Mouse (Mus musculus) layer of hippocampus, adult 11-12 months (tissue): ENCODE data around the gene Fen1.

Experiments used
- DNase-seq: peaks from one replicate; pipeline ENCODE4 v3.0.0; 2022; ENCODE audit warnings: low spot score

Gene Fen1

DNA sequence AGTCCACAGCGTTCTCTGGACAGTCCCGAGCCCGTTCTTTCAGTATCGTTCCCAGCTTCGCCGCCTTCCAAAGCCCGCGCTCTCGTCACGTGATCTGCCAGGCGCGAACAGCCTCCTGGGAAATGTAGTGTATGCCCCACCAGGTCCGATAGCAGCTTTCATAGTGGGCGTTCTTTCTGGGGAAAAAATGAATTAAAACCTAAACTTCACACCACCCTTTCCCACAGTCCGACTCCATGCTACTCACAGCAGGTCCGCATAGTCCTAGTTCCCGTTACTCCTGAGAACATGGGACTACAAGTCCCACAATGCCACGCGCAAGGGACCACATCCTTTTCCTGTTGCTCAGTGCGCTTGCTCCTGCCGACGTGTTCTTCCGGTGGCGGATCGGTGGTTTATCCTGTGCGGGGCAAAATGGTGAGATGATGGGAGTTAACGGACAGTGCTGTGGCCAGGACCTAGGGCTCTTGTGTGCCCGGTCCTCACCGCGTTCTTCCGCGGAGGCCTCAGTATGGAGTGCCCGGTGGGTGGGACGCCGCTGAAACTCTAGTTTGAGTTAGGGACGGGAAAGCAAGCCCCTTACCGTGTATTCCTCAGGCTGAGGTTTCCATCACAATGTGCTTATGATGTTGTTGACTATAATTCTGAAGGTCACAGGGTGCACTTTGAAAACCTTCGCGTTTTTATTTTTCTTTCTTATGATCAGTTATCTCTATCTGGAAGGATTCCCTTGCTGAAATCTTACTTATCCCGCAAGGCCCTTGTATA, at the start of gene Fen1, which contains the start of gene Tmem258:
Fen1 (minus strand) TSS at position 322 of the 768 bp plus-strand sequence.
Tmem258 (plus strand) TSS at position 167 of the 768 bp plus-strand sequence.
- DNase-seq, result peak; percentile 95

DNA sequence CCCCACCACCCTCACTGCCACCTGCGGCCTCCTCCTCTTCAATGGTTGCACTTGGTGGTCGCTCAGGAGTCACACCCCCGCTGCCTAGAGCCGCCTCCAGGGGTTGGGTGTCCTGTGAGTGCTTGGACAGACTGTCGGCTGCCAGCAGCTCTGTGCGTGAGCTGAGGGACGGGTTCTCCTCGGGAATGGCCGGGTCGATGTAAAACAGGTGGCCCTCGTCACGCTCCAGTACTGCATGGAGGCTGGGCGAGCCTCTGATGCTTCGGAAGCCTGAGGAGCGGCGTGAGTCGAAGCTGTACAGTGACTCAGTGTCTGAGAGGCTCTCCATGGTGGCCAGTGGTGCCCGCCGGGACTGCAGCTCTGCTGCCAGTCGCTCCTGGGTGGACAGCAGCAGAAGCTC, 44.2 kb upstream of the Fen1 start:
- DNase-seq, result no peak

GRCm38 (mm10) chr19:10247165-10247564, 43.2 kb upstream of the Fen1 start:
- DNase-seq, result no peak

DNA sequence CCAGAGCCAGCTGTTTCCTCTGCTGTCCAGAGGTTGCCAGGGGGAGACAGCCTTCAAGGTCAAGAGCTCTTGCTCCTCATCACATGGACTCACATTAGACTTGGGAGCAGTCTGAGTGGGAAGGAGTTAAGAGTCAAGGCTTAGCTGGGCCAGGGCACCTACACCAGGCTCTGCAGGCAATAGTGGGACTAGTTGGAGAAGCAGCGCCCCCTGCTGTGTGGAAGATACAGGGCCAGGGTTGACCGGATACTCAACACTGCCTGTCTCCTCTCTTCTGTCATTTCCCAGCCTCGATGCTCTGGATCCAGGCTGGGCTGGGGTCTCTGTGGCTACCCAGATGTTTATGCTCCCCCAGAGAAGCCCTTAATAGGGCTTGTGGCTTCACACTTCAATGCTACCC, 40.2 kb upstream of the Fen1 start:
- DNase-seq, result peak; percentile 81

- peak; percentile 56 for DNase-seq
These were observed 38.9 kb upstream of the Fen1 start for GRCm38 (mm10) chr19:10242916-10243315.

- peak; percentile 81 for DNase-seq
These were observed 36.8 kb upstream of the Fen1 start, which contains the start of gene Myrf for GRCm38 (mm10) chr19:10240654-10241305. Myrf (minus strand) TSS chr19:10240748.

DNA sequence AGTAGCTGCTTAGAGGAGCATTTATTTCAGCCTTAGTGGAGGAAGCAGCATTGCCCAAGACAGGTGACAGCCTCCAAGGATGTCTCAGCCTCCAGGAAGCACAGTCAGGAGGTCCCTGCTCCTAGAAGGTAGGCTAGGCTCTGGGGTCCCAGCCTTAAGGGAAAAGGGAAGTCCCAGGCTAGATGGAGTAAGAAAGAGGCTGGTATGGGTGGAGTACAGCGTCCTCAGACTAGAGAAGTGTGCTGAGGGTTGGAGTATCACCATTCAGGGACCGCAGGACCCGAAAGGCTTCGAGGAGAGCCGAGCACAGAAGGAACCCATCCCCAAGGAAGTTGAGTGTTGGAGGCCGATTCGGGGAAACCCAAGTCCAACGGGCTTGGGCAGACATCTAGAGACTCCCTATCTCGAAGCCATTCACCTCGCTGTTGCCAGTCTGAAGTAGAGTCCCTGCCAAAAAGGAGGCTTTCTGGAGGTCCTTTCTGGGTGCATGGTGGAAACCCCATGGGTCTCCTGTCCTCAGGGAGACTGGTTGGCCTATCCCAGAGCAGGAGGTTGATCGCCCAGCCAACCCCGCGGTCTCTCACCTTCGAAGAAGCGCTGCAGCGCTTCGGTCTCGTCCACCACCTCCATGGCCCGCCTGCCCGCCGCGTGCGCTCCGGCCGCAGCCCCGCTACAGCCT, 36.1 kb upstream of the Fen1 start:
- DNase-seq, result no peak

DNA sequence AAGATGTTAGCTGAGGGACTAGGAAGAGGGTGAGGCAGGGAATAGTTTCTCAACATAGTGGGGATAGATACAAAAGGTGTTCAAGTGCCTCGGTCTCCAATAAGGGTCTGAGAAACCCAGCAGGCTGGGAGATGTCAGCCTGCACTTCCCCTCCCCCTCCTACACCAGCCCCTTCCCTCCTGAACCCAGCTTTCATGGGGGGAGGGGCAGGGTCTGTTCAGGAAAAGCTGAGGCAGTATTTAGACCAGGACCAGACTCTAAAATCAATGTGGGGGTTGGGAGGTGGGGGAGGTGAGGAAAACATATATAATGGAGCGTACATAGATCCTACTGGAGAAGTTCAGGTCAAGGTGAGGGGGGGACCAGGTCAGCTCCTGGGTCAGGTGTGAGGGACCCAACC, 35.5 kb upstream of the Fen1 start:
- no peak for DNase-seq

DNA sequence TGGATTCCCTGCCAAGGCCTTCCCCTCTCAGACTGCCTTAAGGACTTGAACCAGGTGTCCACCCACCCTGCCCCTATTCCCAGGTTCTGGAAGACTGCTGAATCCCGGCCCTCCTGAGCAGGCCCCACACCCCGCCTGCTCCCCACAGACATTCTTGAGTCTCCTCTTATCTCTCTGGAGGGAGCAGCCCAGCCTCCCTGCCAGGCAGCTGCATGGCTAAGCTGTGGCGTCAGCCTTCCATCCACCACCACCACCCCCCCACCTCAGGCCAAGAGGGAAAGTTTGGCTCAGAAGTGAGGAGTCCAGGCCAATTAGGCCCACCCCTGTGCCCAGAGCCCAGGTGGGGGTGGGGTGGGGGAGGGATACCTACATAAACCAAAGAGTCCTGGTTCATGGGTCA, 34.5 kb upstream of the Fen1 start:
- DNase-seq, result no peak

DNA sequence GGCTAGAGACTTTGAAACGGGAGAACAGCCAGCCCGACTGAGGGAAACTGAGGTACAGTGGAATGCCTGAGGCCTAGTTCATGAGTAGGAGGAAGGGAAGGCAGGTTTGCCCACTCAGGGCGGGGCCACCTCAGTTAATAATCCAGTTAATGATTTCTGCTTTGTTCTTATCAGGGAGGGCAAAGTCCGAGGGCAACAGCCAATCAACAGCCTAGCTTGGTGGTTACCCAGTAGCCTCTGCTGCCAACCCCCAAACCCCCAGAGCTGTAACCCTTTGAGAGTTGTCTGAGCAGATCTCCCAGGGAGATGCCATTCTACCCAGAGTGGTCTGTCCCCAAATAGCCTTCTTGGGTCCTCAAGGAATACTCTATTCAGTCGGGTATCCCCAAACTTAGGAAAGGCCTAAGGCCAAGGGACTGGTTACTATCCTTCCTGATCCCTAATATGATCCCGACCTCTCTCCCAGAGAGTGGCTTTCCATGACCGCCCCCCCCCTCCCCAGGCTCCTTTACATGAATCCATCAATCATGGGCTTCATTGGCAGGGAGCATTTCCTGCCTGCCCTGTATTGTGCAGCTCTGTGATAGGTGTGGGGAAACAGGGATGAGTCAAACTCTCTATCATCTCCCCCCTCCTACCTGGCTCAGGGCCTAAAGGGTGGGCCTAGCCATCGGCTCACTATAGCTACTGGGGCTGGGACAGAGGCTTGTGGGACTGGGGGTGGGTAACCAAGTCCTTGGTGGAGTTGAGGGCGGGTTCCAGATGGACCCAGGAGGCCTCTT, 32.0 kb upstream of the Fen1 start:
- DNase-seq, result no peak

GRCm38 (mm10) chr19:10232327-10233017, 28.5 kb upstream of the Fen1 start:
- DNase-seq, result peak; percentile 68

- DNase-seq, result no peak
These were observed 27.9 kb upstream of the Fen1 start for GRCm38 (mm10) chr19:10231871-10232270.

- DNase-seq, result no peak
These were observed 27.0 kb upstream of the Fen1 start for GRCm38 (mm10) chr19:10231016-10231415.

GRCm38 (mm10) chr19:10225767-10226166, 21.8 kb upstream of the Fen1 start:
- DNase-seq, result no peak

GRCm38 (mm10) chr19:10224637-10225453, 20.9 kb upstream of the Fen1 start:
- no peak for DNase-seq

DNA sequence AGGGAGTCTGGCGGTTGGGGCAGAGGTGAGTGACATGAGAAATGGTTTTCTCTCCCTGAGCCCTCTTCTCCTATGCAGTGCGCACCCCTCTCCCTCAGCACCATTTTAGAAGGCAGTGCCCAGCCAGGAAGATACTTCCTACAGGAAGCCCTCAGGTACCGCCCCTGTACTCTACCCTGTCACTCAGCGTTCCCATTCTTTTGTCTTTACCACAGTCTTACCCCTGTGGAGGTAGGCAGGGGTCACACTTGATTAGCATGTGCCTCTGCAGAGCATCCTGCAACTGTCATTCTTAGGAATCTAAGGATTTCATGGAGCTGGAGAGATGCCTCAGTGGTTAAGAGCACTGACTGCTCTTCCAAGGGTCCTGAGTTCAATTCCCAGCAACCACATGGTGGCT, 19.6 kb upstream of the Fen1 start:
- no peak for DNase-seq

DNA sequence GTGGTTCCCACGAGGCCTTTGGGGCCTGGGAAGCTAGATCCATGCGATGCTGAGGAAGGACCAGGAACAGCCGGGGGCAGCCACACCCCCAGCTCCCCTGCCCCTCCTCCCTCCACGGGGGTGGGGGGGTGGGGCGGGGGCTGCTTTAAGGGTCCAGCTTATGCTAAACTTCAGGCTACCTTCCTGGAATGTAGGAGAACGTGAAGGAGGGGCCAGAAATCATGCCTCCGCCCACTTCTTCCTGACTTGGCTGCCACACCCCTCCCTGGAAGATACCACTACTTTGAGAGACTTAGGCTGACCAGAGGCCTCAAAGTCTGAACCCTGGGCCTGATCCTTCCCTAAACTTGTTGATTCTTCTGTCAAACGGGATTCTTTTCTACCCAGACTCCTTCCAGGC, 18.7 kb upstream of the Fen1 start:
- no peak for DNase-seq

- no peak for DNase-seq
These were observed 17.6 kb upstream of the Fen1 start for GRCm38 (mm10) chr19:10221585-10221984.

DNA sequence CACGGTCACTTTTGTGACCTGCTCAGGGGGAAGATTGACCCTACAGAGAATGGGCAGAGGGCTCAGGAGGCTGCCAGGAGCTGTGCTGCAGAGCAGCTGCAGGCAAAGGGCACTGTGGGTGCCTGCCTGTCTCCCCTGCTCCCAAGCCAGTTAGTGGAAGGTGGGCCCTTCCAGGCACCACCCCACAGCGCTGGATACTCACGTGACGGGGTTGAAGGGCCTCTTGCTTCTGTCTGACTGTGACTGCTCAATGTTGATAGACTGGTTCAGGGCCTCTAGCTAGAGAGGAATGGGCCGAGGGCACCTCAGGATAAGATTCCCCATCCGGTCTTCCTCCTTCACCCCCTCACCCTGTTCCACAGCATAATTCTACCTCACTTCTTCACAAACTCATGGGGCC, 15.6 kb upstream of the Fen1 start:
- no peak for DNase-seq

DNA sequence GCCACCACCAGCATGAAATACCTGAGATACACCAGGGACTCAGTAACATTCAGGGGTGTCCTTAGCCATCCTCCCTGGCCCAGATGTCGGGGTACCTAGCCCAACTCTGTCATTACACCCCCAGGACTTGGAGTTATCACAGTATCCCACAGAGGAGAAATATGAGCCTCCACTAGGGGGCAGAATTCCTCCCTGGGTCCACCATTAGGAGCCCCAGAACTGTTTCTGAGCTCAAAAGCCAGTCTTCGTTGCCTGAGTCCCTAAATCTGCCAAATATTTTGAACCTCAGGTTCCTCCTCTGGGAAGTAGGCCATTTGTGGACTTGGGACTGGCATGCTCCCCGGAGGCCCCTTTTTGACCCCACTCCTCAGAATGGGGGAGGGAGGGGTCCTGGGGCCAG, 15.1 kb upstream of the Fen1 start:
- DNase-seq, result peak; percentile 67

GRCm38 (mm10) chr19:10216101-10216500, 12.1 kb upstream of the Fen1 start:
- DNase-seq, result no peak
